Mouse (Mus musculus) myocyte (in vitro differentiated cells): ENCODE data around the gene Map4k1.

Experiments
- CEBPB ChIP-seq: IDR thresholded peaks from 2 replicates; pipeline ENCODE4 v1.6.1; 2011; ENCODE audit warnings: mild to moderate bottlenecking, moderate library complexity; ENCODE audit not compliant: poor library complexity, insufficient read depth, severe bottlenecking
- E2F4 ChIP-seq: IDR thresholded peaks from one replicate; pipeline ENCODE4 v1.6.1; 2011; ENCODE audit warnings: mild to moderate bottlenecking, control low read depth, moderate library complexity; ENCODE audit not compliant: insufficient read depth
- MAX ChIP-seq: IDR thresholded peaks from one replicate; pipeline ENCODE4 v1.6.1; 2011; ENCODE audit warnings: low read depth, mild to moderate bottlenecking, control low read depth
- MYOD1 ChIP-seq, 3 experiments: IDR thresholded peaks; one replicate each; pipeline ENCODE4 v1.6.1; 2011; ENCODE audit warnings: control low read depth in 2 of 3, low read depth in 2 of 3, mild to moderate bottlenecking in 2 of 3, moderate library complexity in 1 of 3; ENCODE audit not compliant: insufficient read length in 2 of 3, control insufficient read depth in 1 of 3
- MYOG ChIP-seq, 3 experiments: IDR thresholded peaks; one replicate each; pipeline ENCODE4 v1.6.1; 2011; ENCODE audit warnings: control low read depth in 2 of 3, low read depth in 2 of 3, mild to moderate bottlenecking in 2 of 3; ENCODE audit not compliant: insufficient read length in 2 of 3, control insufficient read depth in 1 of 3, insufficient read depth in 1 of 3
- POLR2A ChIP-seq: IDR thresholded peaks from one replicate; pipeline ENCODE4 v1.6.1; 2011; ENCODE audit warnings: low read depth, mild to moderate bottlenecking, control low read depth, moderate library complexity; ENCODE audit not compliant: insufficient read length
- POLR2AphosphoS2 ChIP-seq: IDR thresholded peaks from one replicate; pipeline ENCODE4 v1.6.1; 2011; ENCODE audit warnings: low read depth, control low read depth; ENCODE audit not compliant: insufficient read length
- REST ChIP-seq: IDR thresholded peaks from one replicate; pipeline ENCODE4 v1.6.1; 2011; ENCODE audit warnings: mild to moderate bottlenecking, control low read depth, moderate library complexity; ENCODE audit not compliant: insufficient read depth, insufficient read length
- TCF3 ChIP-seq: IDR thresholded peaks from one replicate; pipeline ENCODE4 v1.6.1; 2011; ENCODE audit warnings: low read depth, control low read depth; ENCODE audit not compliant: insufficient read length
- USF1 ChIP-seq: IDR thresholded peaks from one replicate; pipeline ENCODE4 v1.6.1; 2011; ENCODE audit warnings: low read depth, mild to moderate bottlenecking, control low read depth, moderate library complexity

DNA sequence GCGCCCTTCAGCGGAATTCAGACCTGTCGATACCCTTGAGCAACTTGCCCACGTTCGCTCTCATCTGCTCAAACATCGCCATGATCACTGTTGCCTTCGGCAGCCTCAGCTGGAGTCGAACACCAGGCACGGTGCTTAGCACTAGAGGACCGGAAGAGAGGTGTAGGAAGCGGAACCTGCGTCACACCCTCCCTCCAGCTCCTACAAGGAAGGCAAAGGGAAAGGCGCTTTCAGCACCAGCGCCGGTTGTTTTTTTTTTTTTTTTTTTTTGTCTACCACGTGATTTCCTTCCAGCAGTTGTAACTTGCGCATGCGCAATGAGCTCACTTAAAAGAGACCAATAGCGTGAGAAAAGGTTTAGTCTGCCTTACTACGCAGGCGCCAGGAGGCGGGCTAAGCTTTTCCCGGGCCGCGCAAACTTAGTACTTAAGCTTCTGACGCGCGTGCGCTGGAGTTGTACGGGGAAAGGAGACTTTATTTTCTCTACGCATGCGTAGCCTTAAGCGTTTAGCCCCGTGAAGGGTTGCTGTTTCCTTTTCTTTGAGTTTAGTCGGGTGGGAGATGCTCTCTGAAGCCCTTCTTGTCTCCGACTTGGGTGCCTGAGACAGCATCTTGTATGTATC, at the start of gene Map4k1, which contains the start of gene Eif3k:
- no peak for TF ChIP-seq MYOD1 (IDR thresholded peaks at IDR 0.05; ENCODE audit: control insufficient read depth in 1 of 3, insufficient read length in 2 of 3, low read depth in 2 of 3)
- TF ChIP-seq POLR2A: peak; percentile 77
- TF ChIP-seq USF1: peak; percentile 71
- no peak for TF ChIP-seq MAX
- no peak for TF ChIP-seq MYOG (IDR thresholded peaks at IDR 0.05; ENCODE audit: control insufficient read depth in 1 of 3, insufficient read depth in 1 of 3, insufficient read length in 2 of 3, low read depth in 2 of 3)
- no peak for TF ChIP-seq REST
- no peak for TF ChIP-seq TCF3
- peak; percentile 88 for TF ChIP-seq POLR2AphosphoS2
- peak; percentile 82 for TF ChIP-seq E2F4
- no peak for TF ChIP-seq CEBPB
